In the genomic region with DNA sequence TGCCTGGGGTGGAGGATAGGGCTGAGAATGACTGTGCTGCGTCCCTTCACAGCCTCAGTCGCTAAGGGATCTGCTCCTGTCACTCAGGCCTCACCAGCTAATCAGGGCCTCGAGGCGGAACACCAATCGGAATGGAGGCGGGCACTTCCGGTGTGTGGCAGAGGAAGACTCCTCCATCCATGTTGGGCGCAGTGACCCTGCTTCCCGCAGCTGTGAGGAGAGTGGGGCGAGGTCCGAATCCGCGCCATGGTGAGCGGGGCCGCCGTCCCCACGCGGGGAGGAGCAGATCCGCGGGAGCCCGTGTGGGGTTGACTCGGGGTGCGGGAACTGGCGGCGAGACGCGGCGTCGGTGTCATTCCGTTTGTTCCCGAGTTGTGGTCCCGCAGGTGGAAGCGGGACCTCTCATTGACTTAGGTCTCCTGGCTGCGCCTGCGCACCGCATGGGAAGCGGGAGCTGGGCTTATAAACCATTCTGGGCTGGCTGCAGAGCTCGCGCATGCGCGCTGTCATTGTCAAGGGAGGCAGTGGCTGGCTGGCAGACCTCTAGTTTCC, we compare ENCODE assay signal across 8 mouse cellular contexts. TPM values are rescaled to one million over a fixed set of nuclear protein-coding genes. Genes with fewer than 3 reads are reported as not detected.
DNase-seq lines count a peak whose midpoint lies in the region; ATAC-seq and TF ChIP-seq lines count a peak whose summit lies in the region.

Gene AU041133, plus strand, starts transcription at position 164 of the 552 bp plus-strand sequence.

- H3K9me3 ChIP-seq in ES-Bruce4 (replicated peaks; ENCODE audit: control insufficient read depth, insufficient read depth, low read length, poor library complexity, severe bottlenecking) = no peaks in the 10 kb centered on the region
- H3K9me3 ChIP-seq in forebrain, embryonic 13.5 days (replicated peaks) = peaks cover 43% of the 10 kb centered on the region
- H3K9me3 ChIP-seq in liver, postnatal 0 days (ENCODE audit: low read length) = peaks cover 7% of the 10 kb centered on the region; the same call in 1 of the 2 replicates
- peaks cover 4% of the 10 kb centered on the region; the same call in 1 of the 2 replicates for H3K9me3 ChIP-seq in neural tube, embryonic 14.5 days (ENCODE audit: control insufficient read depth, low read length)

- no peaks in the 10 kb centered on the region for H3K36me3 ChIP-seq in ES-Bruce4 (ENCODE audit: control insufficient read depth, insufficient read depth, low read length, poor library complexity, severe bottlenecking)
- H3K36me3 ChIP-seq in forebrain, embryonic 13.5 days (ENCODE audit: poor library complexity, severe bottlenecking) = peaks cover 18% of the 10 kb centered on the region
- H3K36me3 ChIP-seq in liver, postnatal 0 days (replicated peaks; ENCODE audit: insufficient read depth, low read length) = no peaks in the 10 kb centered on the region
- no peaks in the 10 kb centered on the region for H3K36me3 ChIP-seq in neural tube, embryonic 14.5 days (ENCODE audit: control insufficient read depth, insufficient read depth, low read length)

- no peak for TF ChIP-seq EP300 in ES-Bruce4 (IDR thresholded peaks at IDR 0.05; ENCODE audit: insufficient read depth, low read depth, low read length)
- TF ChIP-seq EP300 in liver, postnatal 0 days (IDR thresholded peaks at IDR 0.05; ENCODE audit: low read depth) = no peak

- H3K4me3 ChIP-seq in ES-Bruce4 (ENCODE audit: low read depth, low read length) = peak within 1 kb of the TSS; percentile 75
- peak within 1 kb of the TSS; percentile 64 for H3K4me3 ChIP-seq in forebrain, embryonic 13.5 days
- H3K4me3 ChIP-seq in liver, postnatal 0 days (ENCODE audit: low read depth, low read length) = peak within 1 kb of the TSS; percentile 70
- peak within 1 kb of the TSS; percentile 59 for H3K4me3 ChIP-seq in neural tube, embryonic 14.5 days (ENCODE audit: low read depth, low read length)

- peak within 1 kb of the TSS; percentile 61 for H3K4me2 ChIP-seq in forebrain, embryonic 13.5 days
- H3K4me2 ChIP-seq in liver, postnatal 0 days (ENCODE audit: low read depth, low read length) = peak within 1 kb of the TSS; percentile 74
- peak within 1 kb of the TSS; percentile 53 for H3K4me2 ChIP-seq in neural tube, embryonic 14.5 days (ENCODE audit: low read depth, low read length)

- no peak for TF ChIP-seq CTCF in ES-Bruce4 (IDR thresholded peaks at IDR 0.05; ENCODE audit: low read depth, low read length)
- no peak for TF ChIP-seq CTCF in liver, postnatal 0 days (IDR thresholded peaks at IDR 0.05; ENCODE audit: low read depth)

- H3K27me3 ChIP-seq in ES-Bruce4 (ENCODE audit: control insufficient read depth, insufficient read depth, low read length, poor library complexity, severe bottlenecking) = no peaks in the 10 kb centered on the region
- no peaks in the 10 kb centered on the region for H3K27me3 ChIP-seq in forebrain, embryonic 13.5 days
- H3K27me3 ChIP-seq in liver, postnatal 0 days (ENCODE audit: insufficient read depth, low read length) = no peaks in the 10 kb centered on the region
- no peaks in the 10 kb centered on the region for H3K27me3 ChIP-seq in neural tube, embryonic 14.5 days (ENCODE audit: control insufficient read depth, insufficient read depth, low read length)

- WGBS in forebrain, embryonic 13.5 days = 2% methylated on average over 41 of the region's 41 CpGs
- WGBS in large intestine, adult 2 months = under 1% methylated on average over 41 of the region's 41 CpGs
- 1% methylated on average over 41 of the region's 41 CpGs for WGBS in liver, postnatal 0 days (ENCODE audit: insufficient replicate concordance)
- WGBS in neural tube, embryonic 14.5 days = 2% methylated on average over 41 of the region's 41 CpGs

- H3K9ac ChIP-seq in ES-Bruce4 (ENCODE audit: low read depth, poor library complexity, severe bottlenecking) = peak within 1 kb of the TSS; percentile 60
- H3K9ac ChIP-seq in forebrain, embryonic 13.5 days = peak within 1 kb of the TSS; percentile 71
- peak within 1 kb of the TSS; percentile 65 for H3K9ac ChIP-seq in liver, postnatal 0 days (replicated peaks)
- H3K9ac ChIP-seq in neural tube, embryonic 14.5 days (replicated peaks; ENCODE audit: low read depth, low read length) = peak within 1 kb of the TSS; percentile 61

- no peaks in the 10 kb centered on the region for H3K4me1 ChIP-seq in ES-Bruce4 (ENCODE audit: control insufficient read depth, insufficient read depth, low read length)
- 0 out of 2 replicates have a peak, but pooled peaks cover 5% of the 10 kb centered on the region for H3K4me1 ChIP-seq in forebrain, embryonic 13.5 days
- H3K4me1 ChIP-seq in liver, postnatal 0 days (ENCODE audit: insufficient read depth) = no peaks in the 10 kb centered on the region
- H3K4me1 ChIP-seq in neural tube, embryonic 14.5 days (ENCODE audit: control insufficient read depth, insufficient read depth, low read length) = 0 out of 2 replicates have a peak, but pooled peaks cover 2% of the 10 kb centered on the region

- peak; percentile 87 for TF ChIP-seq POLR2A in ES-Bruce4 (IDR thresholded peaks at IDR 0.05; ENCODE audit: insufficient read depth, low read length)

- no peak within 1 kb of the TSS for H3K27ac ChIP-seq in ES-Bruce4 (ENCODE audit: insufficient read depth, low read length)
- peak within 1 kb of the TSS; percentile 85 for H3K27ac ChIP-seq in forebrain, embryonic 13.5 days
- H3K27ac ChIP-seq in liver, postnatal 0 days (ENCODE audit: low read depth) = peak within 1 kb of the TSS; percentile 79
- peak within 1 kb of the TSS; percentile 83 for H3K27ac ChIP-seq in neural tube, embryonic 14.5 days (ENCODE audit: low read depth, low read length)

- peak; percentile 93 to 94 for DNase-seq in heart, postnatal 10 days
- peak; percentile 87 for DNase-seq in large intestine, adult 2 months (ENCODE audit: low read depth, low spot score)
- peak; percentile 87 for DNase-seq in liver, postnatal 0 days
- DNase-seq in testis, postnatal 10 days (ENCODE audit: low spot score) = peak; percentile 88

- intact Hi-C loops in heart, postnatal 10 days (cut with DNase I) = no loop called here

- peak; percentile 100 for ATAC-seq in cerebellum, adult (ENCODE audit: insufficient number of reproducible peaks, low FRiP score, low TSS enrichment)
- peak; percentile 100 for ATAC-seq in forebrain, embryonic 13.5 days
- ATAC-seq in liver, postnatal 0 days = peak; percentile 100
- peak; percentile 100 for ATAC-seq in neural tube, embryonic 14.5 days (ENCODE audit: low read depth)

RNA-seq across cellular contexts. Expression of gene AU041133, which starts in this region (rescaled TPM):
- 4.5 and 6.8 TPM in 2 replicates for polyA plus RNA-seq in ES-Bruce4 (2011; ENCODE audit: insufficient read depth, insufficient read length, low read depth, missing spikeins)
- polyA plus RNA-seq in forebrain, embryonic 13.5 days (2015; fragmentation: Nextera tagmentation; extraction: Ambion mirVana) = 8.9 and 9.2 TPM in 2 replicates
- total RNA-seq in heart, postnatal 10 days (2021) = 1 to 10 TPM; 4.3 to 7.5 TPM
- polyA plus RNA-seq in large intestine, adult 2 months (2012; rRNA removed) = 0.25 and 0.33 TPM in 2 replicates
- polyA plus RNA-seq in liver, postnatal 0 days (2015; fragmentation: Nextera tagmentation; extraction: Ambion mirVana) = 1.1 and 1.8 TPM in 2 replicates
- polyA plus RNA-seq in neural tube, embryonic 14.5 days (2014; fragmentation: Nextera tagmentation; extraction: Ambion mirVana) = 11.0 and 14.3 TPM in 2 replicates

Comparison
In these comparisons a context has a peak if more than half of its experiments do, and no peak if none do; other contexts are left out.
1. Peak in DNase-seq in large intestine, adult 2 months; RNA of the gene not detected or under 1 TPM.